Mouse (Mus musculus): ENCODE measurements around the gene Ldlrad3. TPM values are rescaled to one million over a fixed set of nuclear protein-coding genes. Genes with fewer than 3 reads are reported as not detected.

Gene Ldlrad3
- polyA plus RNA-seq, 2 experiments: 2.1 to 2.9 TPM

DNA sequence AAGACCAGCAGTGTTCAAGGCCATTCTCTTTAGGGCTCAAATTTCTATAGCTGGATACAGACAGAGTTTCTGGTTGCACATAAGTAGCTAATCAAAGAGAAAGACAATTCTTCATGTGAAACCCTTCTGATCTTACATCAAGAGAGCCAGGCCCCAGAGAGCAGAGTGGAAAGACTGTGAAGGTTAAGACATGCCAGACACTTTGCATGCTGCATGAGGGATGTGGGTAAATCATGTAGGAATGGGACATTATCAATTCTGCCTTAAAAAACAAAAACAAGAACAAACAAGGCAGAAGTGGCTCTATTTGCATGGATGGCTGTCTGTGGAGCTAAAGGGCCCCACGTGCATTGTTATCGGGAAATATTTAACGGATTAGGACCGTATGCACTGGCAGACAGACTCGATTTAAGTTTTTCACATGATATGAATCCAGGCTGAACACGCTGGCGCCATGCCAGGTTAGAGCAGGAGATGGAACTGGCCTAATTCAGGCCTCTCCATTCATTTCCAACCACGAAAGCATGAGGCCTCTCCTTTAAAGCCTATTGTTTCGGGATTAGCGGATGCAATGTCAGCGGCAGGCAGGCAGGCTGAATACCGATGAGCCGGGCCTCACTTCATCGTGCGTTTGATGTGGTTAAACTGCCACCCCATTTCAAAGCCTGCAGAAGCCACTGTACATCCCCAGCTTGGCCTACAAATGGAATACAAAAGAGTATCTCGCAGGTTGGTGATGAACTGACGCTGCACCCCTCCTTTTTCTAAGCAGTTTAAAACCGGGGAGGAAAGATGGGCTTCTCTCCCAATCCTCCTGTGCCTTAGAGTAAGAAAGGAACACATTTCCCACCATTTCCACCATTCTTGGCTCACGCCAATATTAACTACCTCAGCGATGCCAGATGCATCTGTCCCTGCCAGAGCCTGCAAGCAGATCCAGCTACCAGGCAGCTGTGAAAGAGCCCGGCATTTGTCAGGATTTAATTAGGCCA, 207.4 kb downstream of the Ldlrad3 start:
- TF ChIP-seq EP300 (IDR thresholded peaks at IDR 0.05; ENCODE audit: low read depth) (no peak), CTCF (IDR thresholded peaks at IDR 0.05; ENCODE audit: low read depth) (no peak)
- H3K9ac ChIP-seq (replicated peaks): no peak overlapping the region
- H3K27ac ChIP-seq: no peak overlapping the region
- no peak overlapping the region for H3K4me2 ChIP-seq (ENCODE audit: low read depth)
- WGBS (ENCODE audit: insufficient replicate concordance): 58% methylated on average over 21 of the region's 21 CpGs
- ATAC-seq (ENCODE audit: insufficient read depth) (no peak), DNase-seq (ENCODE audit: low read depth in 3 of 3, low spot score in 3 of 3) (no peak)
- no peaks in the 10 kb centered on the region for H3K27me3 ChIP-seq (ENCODE audit: control insufficient read depth, insufficient read depth, low read length)
- H3K4me1 ChIP-seq (replicated peaks; ENCODE audit: control insufficient read depth in 2 of 2, insufficient read depth in 2 of 2, low read length in 1 of 2): 0 out of 4 replicates have a peak, but pooled peaks cover 0 to 4% of the 10 kb centered on the region in 2 experiments
- H3K36me3 ChIP-seq (replicated peaks; ENCODE audit: control insufficient read depth, insufficient read depth, low read depth): no peaks in the 10 kb centered on the region
- H3K4me3 ChIP-seq (ENCODE audit: insufficient read depth in 1 of 2, low read depth in 2 of 2, low read length in 2 of 2): no peak overlapping the region
- H3K9me3 ChIP-seq (ENCODE audit: control insufficient read depth, low read length): no peaks in the 10 kb centered on the region

DNA sequence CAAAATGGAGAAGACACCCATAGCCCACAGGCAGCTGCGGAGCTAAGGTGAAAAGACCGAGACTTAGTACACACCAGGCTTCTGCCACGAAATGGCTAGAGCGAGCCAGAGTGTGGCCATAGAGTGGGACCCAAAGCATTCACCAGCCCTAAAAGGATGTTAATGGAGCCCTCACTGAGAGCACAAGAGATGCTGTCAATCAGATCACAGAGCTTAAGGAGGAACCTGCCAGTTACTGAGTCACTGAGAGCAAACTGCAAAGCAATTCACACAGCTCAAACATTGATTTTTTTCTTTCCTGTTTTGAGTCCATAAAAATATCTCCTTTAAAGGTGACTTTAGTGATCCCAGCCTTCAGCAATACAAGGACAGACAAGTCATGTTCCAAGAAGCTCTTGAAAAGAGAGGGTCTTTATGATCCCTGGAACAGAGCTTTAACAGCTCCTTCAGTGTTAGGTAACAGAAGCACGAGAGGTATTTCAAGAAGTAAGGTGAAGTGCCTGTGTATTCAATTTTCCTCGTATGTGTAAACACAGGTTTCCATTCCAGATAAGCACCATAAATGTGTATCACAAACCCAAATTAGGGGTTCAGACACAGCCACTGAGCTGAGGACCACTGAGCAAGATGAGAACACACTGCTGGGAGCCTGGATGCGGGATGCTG, 209.7 kb downstream of the Ldlrad3 start:
- H3K9ac ChIP-seq (replicated peaks): no peak overlapping the region
- 70% methylated on average over 7 of the region's 7 CpGs for WGBS (ENCODE audit: insufficient replicate concordance)
- no peaks in the 10 kb centered on the region for H3K27me3 ChIP-seq (ENCODE audit: control insufficient read depth, insufficient read depth, low read length)
- H3K27ac ChIP-seq: no peak overlapping the region
- TF ChIP-seq CTCF (IDR thresholded peaks at IDR 0.05; ENCODE audit: low read depth) (no peak), EP300 (IDR thresholded peaks at IDR 0.05; ENCODE audit: low read depth) (no peak)
- no peak overlapping the region for H3K4me2 ChIP-seq (ENCODE audit: low read depth)
- H3K36me3 ChIP-seq (replicated peaks; ENCODE audit: control insufficient read depth, insufficient read depth, low read depth): no peaks in the 10 kb centered on the region
- H3K4me3 ChIP-seq (ENCODE audit: insufficient read depth in 1 of 2, low read depth in 2 of 2, low read length in 2 of 2): no peak overlapping the region
- H3K9me3 ChIP-seq (ENCODE audit: control insufficient read depth, low read length): no peaks in the 10 kb centered on the region
- ATAC-seq (ENCODE audit: insufficient read depth): no peak
- H3K4me1 ChIP-seq (replicated peaks; ENCODE audit: control insufficient read depth in 2 of 2, insufficient read depth in 2 of 2, low read length in 1 of 2): 0 out of 4 replicates have a peak, but pooled peaks cover 0 to 4% of the 10 kb centered on the region in 2 experiments
- no peak for DNase-seq (ENCODE audit: low read depth in 3 of 3, low spot score in 3 of 3)

DNA sequence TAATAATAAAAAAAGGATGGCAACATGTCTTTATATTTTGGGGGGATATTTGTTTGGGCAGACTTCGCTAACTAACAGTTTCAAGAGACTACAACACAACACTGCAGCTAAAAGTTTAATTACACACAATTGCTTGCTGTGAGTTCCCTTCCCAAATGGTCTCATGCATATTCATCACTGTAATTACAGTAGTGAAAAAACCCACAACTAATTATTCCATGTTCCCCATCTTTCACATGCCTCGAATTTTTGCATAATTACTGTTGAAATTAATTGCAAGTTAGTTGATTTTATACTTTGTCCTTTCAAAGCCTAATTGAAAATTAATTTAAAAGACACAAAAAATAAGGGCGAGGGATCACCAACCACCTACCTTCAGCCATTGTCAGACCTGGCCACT, 212.4 kb downstream of the Ldlrad3 start:
- H3K27ac ChIP-seq: no peak overlapping the region
- H3K4me2 ChIP-seq (ENCODE audit: low read depth): no peak overlapping the region
- no peak for TF ChIP-seq EP300 (IDR thresholded peaks at IDR 0.05; ENCODE audit: low read depth)
- no peak for TF ChIP-seq CTCF (IDR thresholded peaks at IDR 0.05; ENCODE audit: low read depth)
- DNase-seq (ENCODE audit: low read depth in 3 of 3, low spot score in 3 of 3) (no peak), ATAC-seq (ENCODE audit: insufficient read depth) (no peak)
- H3K36me3 ChIP-seq (replicated peaks; ENCODE audit: control insufficient read depth, insufficient read depth, low read depth): no peaks in the 10 kb centered on the region
- no peaks in the 10 kb centered on the region for H3K27me3 ChIP-seq (ENCODE audit: control insufficient read depth, insufficient read depth, low read length)
- no peak overlapping the region for H3K9ac ChIP-seq (replicated peaks)
- WGBS (ENCODE audit: insufficient replicate concordance): 53% methylated on average over 3 of the region's 3 CpGs
- H3K4me3 ChIP-seq (ENCODE audit: insufficient read depth in 1 of 2, low read depth in 2 of 2, low read length in 2 of 2): no peak overlapping the region
- no peaks in the 10 kb centered on the region for H3K4me1 ChIP-seq (replicated peaks; ENCODE audit: control insufficient read depth in 2 of 2, insufficient read depth in 2 of 2, low read length in 1 of 2)
- H3K9me3 ChIP-seq (ENCODE audit: control insufficient read depth, low read length): no peaks in the 10 kb centered on the region

DNA sequence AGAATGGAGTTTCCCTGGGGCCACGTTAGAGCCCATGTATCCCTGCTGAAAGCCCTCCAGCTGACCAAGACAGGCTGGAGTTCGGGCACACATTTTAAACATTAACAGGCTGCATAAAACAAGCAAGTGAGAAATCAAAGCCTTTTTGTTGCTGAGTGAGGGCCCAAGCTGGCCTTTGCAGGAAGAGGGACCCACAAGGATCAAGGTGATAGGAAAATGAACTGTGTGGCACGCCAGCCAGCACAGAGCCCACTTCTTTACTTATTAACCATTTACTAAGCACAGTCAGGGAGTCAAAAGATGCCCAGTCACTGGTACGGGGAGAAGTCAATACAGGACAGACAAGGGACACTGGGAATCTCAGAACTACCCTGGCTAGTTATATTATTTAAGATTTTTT, 218.6 kb downstream of the Ldlrad3 start:
- no peak overlapping the region for H3K4me2 ChIP-seq (ENCODE audit: low read depth)
- no peak overlapping the region for H3K4me3 ChIP-seq (ENCODE audit: insufficient read depth in 1 of 2, low read depth in 2 of 2, low read length in 2 of 2)
- H3K27ac ChIP-seq: no peak overlapping the region
- WGBS (ENCODE audit: insufficient replicate concordance): 47% methylated on average over 4 of the region's 4 CpGs
- H3K9me3 ChIP-seq (ENCODE audit: control insufficient read depth, low read length): no peaks in the 10 kb centered on the region
- H3K27me3 ChIP-seq (ENCODE audit: control insufficient read depth, insufficient read depth, low read length): no peaks in the 10 kb centered on the region
- DNase-seq (ENCODE audit: low read depth in 3 of 3, low spot score in 3 of 3) (no peak), ATAC-seq (ENCODE audit: insufficient read depth) (no peak)
- H3K36me3 ChIP-seq (replicated peaks; ENCODE audit: control insufficient read depth, insufficient read depth, low read depth): no peaks in the 10 kb centered on the region
- TF ChIP-seq EP300 (IDR thresholded peaks at IDR 0.05; ENCODE audit: low read depth) (no peak), CTCF (IDR thresholded peaks at IDR 0.05; ENCODE audit: low read depth) (no peak)
- H3K4me1 ChIP-seq (replicated peaks; ENCODE audit: control insufficient read depth in 2 of 2, insufficient read depth in 2 of 2, low read length in 1 of 2): no peaks in the 10 kb centered on the region; a peak in 1 of 4 replicates
- H3K9ac ChIP-seq (replicated peaks): no peak overlapping the region

DNA sequence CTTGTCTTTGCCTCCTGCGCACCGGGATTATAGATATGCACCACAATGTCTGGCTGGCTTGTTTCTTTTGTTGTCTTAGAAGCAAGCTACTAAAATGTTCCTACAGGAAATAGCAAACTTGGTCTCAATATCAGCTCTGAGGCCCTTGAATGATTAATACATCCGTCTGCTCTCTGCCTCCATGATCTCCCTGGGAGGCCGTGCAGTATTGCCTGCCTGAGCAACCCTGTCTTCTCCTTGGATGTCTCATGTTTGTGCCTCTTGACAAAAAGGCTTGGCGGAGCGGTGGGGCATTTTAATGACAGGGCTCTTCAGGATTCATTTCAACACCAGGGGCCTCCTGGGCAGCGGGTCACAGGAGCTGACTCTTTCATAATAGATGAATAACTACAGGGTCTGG, 219.0 kb downstream of the Ldlrad3 start:
- Histone ChIP-seq H3K27me3 (ENCODE audit: control insufficient read depth, insufficient read depth, low read length) (no peaks in the 10 kb centered on the region), H3K9me3 (ENCODE audit: control insufficient read depth, low read length) (no peaks in the 10 kb centered on the region), H3K4me3 (ENCODE audit: insufficient read depth in 1 of 2, low read depth in 2 of 2, low read length in 2 of 2) (no peak overlapping the region), H3K4me2 (ENCODE audit: low read depth) (no peak overlapping the region), H3K27ac (no peak overlapping the region), H3K9ac (replicated peaks) (no peak overlapping the region), H3K36me3 (replicated peaks; ENCODE audit: control insufficient read depth, insufficient read depth, low read depth) (no peaks in the 10 kb centered on the region), H3K4me1 (replicated peaks; ENCODE audit: control insufficient read depth in 2 of 2, insufficient read depth in 2 of 2, low read length in 1 of 2) (no peaks in the 10 kb centered on the region; a peak in 1 of 4 replicates)
- no peak for ATAC-seq (ENCODE audit: insufficient read depth)
- 71% methylated on average over 7 of the region's 7 CpGs for WGBS (ENCODE audit: insufficient replicate concordance)
- no peak for DNase-seq (ENCODE audit: low read depth in 3 of 3, low spot score in 3 of 3)
- TF ChIP-seq EP300 (IDR thresholded peaks at IDR 0.05; ENCODE audit: low read depth) (no peak), CTCF (IDR thresholded peaks at IDR 0.05; ENCODE audit: low read depth) (no peak)
